20 mouse cellular contexts compared by ENCODE assay signal in the genomic region with DNA sequence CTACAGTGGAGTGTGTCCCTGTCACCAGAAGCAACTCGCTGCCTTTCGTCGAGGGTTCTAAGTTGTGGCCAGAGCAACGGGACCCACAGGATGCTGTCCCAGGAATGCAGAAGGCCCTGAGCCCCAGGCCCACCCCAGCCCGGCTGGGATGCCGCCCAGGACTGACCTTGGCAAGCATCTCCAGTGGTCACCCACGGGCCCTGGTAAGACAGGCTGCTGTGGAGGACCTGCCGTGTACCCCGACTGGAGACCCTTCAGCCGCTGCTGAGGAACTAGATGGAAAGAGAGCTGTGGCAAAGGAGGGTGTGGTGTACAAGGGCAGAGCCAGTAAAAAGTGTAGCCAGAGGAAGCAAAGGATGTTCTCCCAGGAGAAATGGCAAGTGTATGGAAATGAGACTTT. TPM values are rescaled to one million over a fixed set of nuclear protein-coding genes. Genes with fewer than 3 reads are reported as not detected.
"Had no signal": no experiment of that assay in that cellular context is flagged by ENCODE, and none has a peak within 500 bp of the region (broad histone marks: within the 10 kb centered on the region; RNA-seq: fewer than 3 reads in every experiment).

No protein-coding gene starts in this region.

- DNase-seq: lung, adult 18-20 months; lung, embryonic 14.5 days; lung, postnatal 10 days; lung, postnatal 4 days; retina, postnatal 1 day; right cerebral cortex, adult 18-20 months; right cerebral cortex, postnatal 25 days; right cerebral cortex, postnatal 4 days; spleen, adult 18-20 months; thymus, adult 18-20 months; thymus, postnatal 14 days; thymus, postnatal 36 days had no signal

- H3K36me3 ChIP-seq: midbrain, embryonic 10.5 days; midbrain, embryonic 12.5 days; midbrain, embryonic 15.5 days; neural tube, embryonic 13.5 days; neural tube, embryonic 15.5 days had no signal

- H3K4me3 ChIP-seq: midbrain, embryonic 10.5 days; midbrain, embryonic 12.5 days; midbrain, embryonic 15.5 days; myocyte; neural tube, embryonic 13.5 days; neural tube, embryonic 15.5 days had no signal

- H3K27me3 ChIP-seq: midbrain, embryonic 12.5 days; midbrain, embryonic 15.5 days; neural tube, embryonic 13.5 days; neural tube, embryonic 15.5 days had no signal

- H3K9ac ChIP-seq: lung, embryonic 14.5 days; midbrain, embryonic 12.5 days; midbrain, embryonic 15.5 days; neural tube, embryonic 13.5 days; neural tube, embryonic 15.5 days had no signal

- H3K4me1 ChIP-seq: midbrain, embryonic 10.5 days; midbrain, embryonic 12.5 days; midbrain, embryonic 15.5 days; neural tube, embryonic 13.5 days; neural tube, embryonic 15.5 days had no signal

- H3K4me2 ChIP-seq: lung, embryonic 14.5 days; midbrain, embryonic 12.5 days; midbrain, embryonic 15.5 days; neural tube, embryonic 13.5 days; neural tube, embryonic 15.5 days had no signal

- H3K27ac ChIP-seq: midbrain, embryonic 10.5 days; midbrain, embryonic 12.5 days; midbrain, embryonic 15.5 days; neural tube, embryonic 13.5 days; neural tube, embryonic 15.5 days had no signal

- ATAC-seq: midbrain, embryonic 15.5 days had no signal

- H3K9me3 ChIP-seq: midbrain, embryonic 10.5 days; midbrain, embryonic 15.5 days had no signal

RNA-seq across cellular contexts. Expression of gene Zfp831, which starts 1.6 kb away (rescaled TPM):
- polyA plus RNA-seq: lung, embryonic 14.5 days; lung, embryonic 16.5 days; midbrain, embryonic 10.5 days; midbrain, embryonic 15.5 days; myocyte; neural tube, embryonic 11.5 days; neural tube, embryonic 13.5 days had no signal
